Mouse (Mus musculus): Measurements from ENCODE around the gene Pard3b. TPM values are rescaled to one million over a fixed set of nuclear protein-coding genes. Genes with fewer than 3 reads are reported as not detected.

Gene Pard3b
- polyA plus RNA-seq, 1 experiment = 0.71 TPM

- no peak for DNase-seq
- Histone ChIP-seq H3K4me3 (ENCODE audit: control insufficient read depth, insufficient read depth, low read length) (no peak overlapping the region), H3K36me3 (ENCODE audit: control insufficient read depth, insufficient read depth, low read length) (no peaks in the 10 kb centered on the region), H3K27ac (ENCODE audit: control insufficient read depth, insufficient read depth, low read length) (no peak overlapping the region), H3K27me3 (ENCODE audit: control insufficient read depth, insufficient read depth, low read length) (no peaks in the 10 kb centered on the region), H3K4me1 (replicated peaks; ENCODE audit: control insufficient read depth, insufficient read depth, low read length) (no peaks in the 10 kb centered on the region)
- TF ChIP-seq CTCF (IDR thresholded peaks at IDR 0.05; ENCODE audit: borderline replicate concordance, control insufficient read depth, extremely low read depth, insufficient read depth, low read length, poor library complexity) (no peak), POLR2A (IDR thresholded peaks at IDR 0.05; ENCODE audit: control insufficient read depth, extremely low read depth, insufficient read depth, low read length, poor library complexity) (no peak)
Measured at GRCm38 (mm10) chr1:61742831-61743230, 104.2 kb downstream of the Pard3b start.

- TF ChIP-seq POLR2A (IDR thresholded peaks at IDR 0.05; ENCODE audit: control insufficient read depth, extremely low read depth, insufficient read depth, low read length, poor library complexity) = no peak
- no peak for TF ChIP-seq CTCF (IDR thresholded peaks at IDR 0.05; ENCODE audit: borderline replicate concordance, control insufficient read depth, extremely low read depth, insufficient read depth, low read length, poor library complexity)
- no peak for DNase-seq
- Histone ChIP-seq H3K4me1 (replicated peaks; ENCODE audit: control insufficient read depth, insufficient read depth, low read length) (no peaks in the 10 kb centered on the region), H3K27me3 (ENCODE audit: control insufficient read depth, insufficient read depth, low read length) (no peaks in the 10 kb centered on the region), H3K36me3 (ENCODE audit: control insufficient read depth, insufficient read depth, low read length) (no peaks in the 10 kb centered on the region), H3K4me3 (ENCODE audit: control insufficient read depth, insufficient read depth, low read length) (no peak overlapping the region), H3K27ac (ENCODE audit: control insufficient read depth, insufficient read depth, low read length) (no peak overlapping the region)
Measured at GRCm38 (mm10) chr1:61747481-61747880, 108.9 kb downstream of the Pard3b start.

GRCm38 (mm10) chr1:61751008-61751407 lies 112.4 kb downstream of the Pard3b start:
- Histone ChIP-seq H3K36me3 (ENCODE audit: control insufficient read depth, insufficient read depth, low read length) (no peaks in the 10 kb centered on the region), H3K27me3 (ENCODE audit: control insufficient read depth, insufficient read depth, low read length) (no peaks in the 10 kb centered on the region), H3K4me3 (ENCODE audit: control insufficient read depth, insufficient read depth, low read length) (no peak overlapping the region), H3K27ac (ENCODE audit: control insufficient read depth, insufficient read depth, low read length) (no peak overlapping the region), H3K4me1 (replicated peaks; ENCODE audit: control insufficient read depth, insufficient read depth, low read length) (no peaks in the 10 kb centered on the region)
- no peak for DNase-seq
- 95% methylated on average over 1 of the region's 1 CpGs for WGBS
- TF ChIP-seq CTCF (IDR thresholded peaks at IDR 0.05; ENCODE audit: borderline replicate concordance, control insufficient read depth, extremely low read depth, insufficient read depth, low read length, poor library complexity) = no peak
- TF ChIP-seq POLR2A (IDR thresholded peaks at IDR 0.05; ENCODE audit: control insufficient read depth, extremely low read depth, insufficient read depth, low read length, poor library complexity) = no peak

GRCm38 (mm10) chr1:61756771-61757170 lies 118.1 kb downstream of the Pard3b start:
- Histone ChIP-seq H3K4me1 (replicated peaks; ENCODE audit: control insufficient read depth, insufficient read depth, low read length) (no peaks in the 10 kb centered on the region), H3K27me3 (ENCODE audit: control insufficient read depth, insufficient read depth, low read length) (no peaks in the 10 kb centered on the region), H3K27ac (ENCODE audit: control insufficient read depth, insufficient read depth, low read length) (no peak overlapping the region), H3K4me3 (ENCODE audit: control insufficient read depth, insufficient read depth, low read length) (no peak overlapping the region), H3K36me3 (ENCODE audit: control insufficient read depth, insufficient read depth, low read length) (no peaks in the 10 kb centered on the region)
- WGBS = 92% methylated on average over 1 of the region's 1 CpGs
- no peak for DNase-seq
- TF ChIP-seq POLR2A (IDR thresholded peaks at IDR 0.05; ENCODE audit: control insufficient read depth, extremely low read depth, insufficient read depth, low read length, poor library complexity) = no peak
- TF ChIP-seq CTCF (IDR thresholded peaks at IDR 0.05; ENCODE audit: borderline replicate concordance, control insufficient read depth, extremely low read depth, insufficient read depth, low read length, poor library complexity) = no peak

- Histone ChIP-seq H3K36me3 (ENCODE audit: control insufficient read depth, insufficient read depth, low read length) (no peaks in the 10 kb centered on the region), H3K4me1 (replicated peaks; ENCODE audit: control insufficient read depth, insufficient read depth, low read length) (no peaks in the 10 kb centered on the region), H3K27ac (ENCODE audit: control insufficient read depth, insufficient read depth, low read length) (no peak overlapping the region), H3K27me3 (ENCODE audit: control insufficient read depth, insufficient read depth, low read length) (no peaks in the 10 kb centered on the region), H3K4me3 (ENCODE audit: control insufficient read depth, insufficient read depth, low read length) (no peak overlapping the region)
- TF ChIP-seq POLR2A (IDR thresholded peaks at IDR 0.05; ENCODE audit: control insufficient read depth, extremely low read depth, insufficient read depth, low read length, poor library complexity) (no peak), CTCF (IDR thresholded peaks at IDR 0.05; ENCODE audit: borderline replicate concordance, control insufficient read depth, extremely low read depth, insufficient read depth, low read length, poor library complexity) (no peak)
- DNase-seq = peak; percentile 37
Measured at GRCm38 (mm10) chr1:61771213-61771612, 132.6 kb downstream of the Pard3b start.

GRCm38 (mm10) chr1:61778731-61779130 lies 140.1 kb downstream of the Pard3b start:
- TF ChIP-seq POLR2A (IDR thresholded peaks at IDR 0.05; ENCODE audit: control insufficient read depth, extremely low read depth, insufficient read depth, low read length, poor library complexity) (no peak), CTCF (IDR thresholded peaks at IDR 0.05; ENCODE audit: borderline replicate concordance, control insufficient read depth, extremely low read depth, insufficient read depth, low read length, poor library complexity) (no peak)
- no peak overlapping the region for H3K27ac ChIP-seq (ENCODE audit: control insufficient read depth, insufficient read depth, low read length)

GRCm38 (mm10) chr1:61779906-61780305 lies 141.3 kb downstream of the Pard3b start:
- H3K4me3 ChIP-seq (ENCODE audit: control insufficient read depth, insufficient read depth, low read length) = no peak overlapping the region
- H3K27ac ChIP-seq (ENCODE audit: control insufficient read depth, insufficient read depth, low read length) = no peak overlapping the region
- no peak for DNase-seq
- 87% methylated on average over 5 of the region's 5 CpGs for WGBS
- no peaks in the 10 kb centered on the region for H3K4me1 ChIP-seq (replicated peaks; ENCODE audit: control insufficient read depth, insufficient read depth, low read length)
- no peaks in the 10 kb centered on the region for H3K27me3 ChIP-seq (ENCODE audit: control insufficient read depth, insufficient read depth, low read length)
- no peaks in the 10 kb centered on the region for H3K36me3 ChIP-seq (ENCODE audit: control insufficient read depth, insufficient read depth, low read length)
- TF ChIP-seq POLR2A (IDR thresholded peaks at IDR 0.05; ENCODE audit: control insufficient read depth, extremely low read depth, insufficient read depth, low read length, poor library complexity) (no peak), CTCF (IDR thresholded peaks at IDR 0.05; ENCODE audit: borderline replicate concordance, control insufficient read depth, extremely low read depth, insufficient read depth, low read length, poor library complexity) (no peak)

More at GRCm38 (mm10) chr1:61778731-61779130, 140.1 kb downstream of the Pard3b start:
- Histone ChIP-seq H3K36me3 (ENCODE audit: control insufficient read depth, insufficient read depth, low read length) (no peaks in the 10 kb centered on the region), H3K27me3 (ENCODE audit: control insufficient read depth, insufficient read depth, low read length) (no peaks in the 10 kb centered on the region), H3K4me3 (ENCODE audit: control insufficient read depth, insufficient read depth, low read length) (no peak overlapping the region), H3K4me1 (replicated peaks; ENCODE audit: control insufficient read depth, insufficient read depth, low read length) (no peaks in the 10 kb centered on the region)
- DNase-seq = no peak

Measured in thymus, adult 2 months (tissue).